Comparison of ENCODE assay signal across 19 mouse cellular contexts in genomic region chr14:79824670-79825446, GRCm38 (mm10). TPM values are rescaled to one million over a fixed set of nuclear protein-coding genes. Genes with fewer than 3 reads are reported as not detected.
DNase-seq lines count a peak whose midpoint lies in the region; ATAC-seq and TF ChIP-seq lines count a peak whose summit lies in the region.
"Had no signal": no experiment of that assay in that cellular context is flagged by ENCODE, and none has a peak within 500 bp of the region (broad histone marks: within the 10 kb centered on the region; RNA-seq: fewer than 3 reads in every experiment).

No protein-coding gene starts in this region.

- H3K4me2 ChIP-seq in forebrain, embryonic 15.5 days (replicated peaks) = no peak overlapping the region
- no peak overlapping the region for H3K4me2 ChIP-seq in forebrain, embryonic 14.5 days (ENCODE audit: low read length)
- H3K4me2 ChIP-seq: embryonic facial prominence, embryonic 13.5 days; hindbrain, embryonic 13.5 days; intestine, embryonic 15.5 days; kidney, embryonic 15.5 days; liver, embryonic 11.5 days; lung, embryonic 15.5 days; midbrain, embryonic 15.5 days; neural tube, embryonic 12.5 days had no signal

- no peak for TF ChIP-seq CTCF in left cerebral cortex, adult 2 months (IDR thresholded peaks at IDR 0.05)
- no peak for TF ChIP-seq CTCF in cerebellum, adult 2 months (IDR thresholded peaks at IDR 0.05; ENCODE audit: borderline replicate concordance, insufficient read depth, low read depth, low read length)

- H3K4me3 ChIP-seq in forebrain, embryonic 15.5 days = no peak overlapping the region
- H3K4me3 ChIP-seq in forebrain, embryonic 14.5 days (ENCODE audit: low read depth, low read length) = no peak overlapping the region
- H3K4me3 ChIP-seq in left cerebral cortex, adult 2 months = no peak overlapping the region
- H3K4me3 ChIP-seq in cerebellum, adult 2 months (replicated peaks; ENCODE audit: insufficient read depth, low read depth, low read length) = no peak overlapping the region
- H3K4me3 ChIP-seq: embryonic facial prominence, embryonic 13.5 days; hindbrain, embryonic 13.5 days; intestine, embryonic 15.5 days; kidney, embryonic 15.5 days; lung, embryonic 15.5 days; midbrain, embryonic 15.5 days; neural tube, embryonic 12.5 days had no signal

- no peak overlapping the region for H3K9ac ChIP-seq in forebrain, embryonic 15.5 days (replicated peaks)
- H3K9ac ChIP-seq in forebrain, embryonic 14.5 days (ENCODE audit: low read length) = no peak overlapping the region
- H3K9ac ChIP-seq: embryonic facial prominence, embryonic 13.5 days; hindbrain, embryonic 13.5 days; intestine, embryonic 15.5 days; kidney, embryonic 15.5 days; lung, embryonic 15.5 days; midbrain, embryonic 15.5 days; neural tube, embryonic 12.5 days had no signal

- WGBS in forebrain, embryonic 15.5 days = 78% methylated on average over 11 of the region's 11 CpGs
- 84% methylated on average over 11 of the region's 11 CpGs for WGBS in forebrain, embryonic 14.5 days
- WGBS in cerebellum, adult 2 months = 79% methylated on average over 11 of the region's 11 CpGs

- H3K9me3 ChIP-seq in forebrain, embryonic 15.5 days = no peaks in the 10 kb centered on the region
- no peaks in the 10 kb centered on the region for H3K9me3 ChIP-seq in forebrain, embryonic 14.5 days (replicated peaks; ENCODE audit: control insufficient read depth, low read length)
- H3K9me3 ChIP-seq: embryonic facial prominence, embryonic 13.5 days; hindbrain, embryonic 13.5 days; intestine, embryonic 15.5 days; kidney, embryonic 15.5 days; lung, embryonic 15.5 days; midbrain, embryonic 15.5 days; neural tube, embryonic 12.5 days had no signal

- intact Hi-C loops in left cerebral cortex, adult 2 months (cut with DNase I) = no loop called here

- H3K27me3 ChIP-seq in forebrain, embryonic 15.5 days = no peaks in the 10 kb centered on the region
- H3K27me3 ChIP-seq in forebrain, embryonic 14.5 days (replicated peaks; ENCODE audit: control insufficient read depth, insufficient read depth, low read length) = no peaks in the 10 kb centered on the region
- no peaks in the 10 kb centered on the region for H3K27me3 ChIP-seq in cerebellum, adult 2 months (ENCODE audit: control insufficient read depth, insufficient read depth, low read length)
- H3K27me3 ChIP-seq: embryonic facial prominence, embryonic 13.5 days; hindbrain, embryonic 13.5 days; intestine, embryonic 15.5 days; kidney, embryonic 15.5 days; lung, embryonic 15.5 days; midbrain, embryonic 15.5 days; neural tube, embryonic 12.5 days had no signal

- peaks cover 28% of the 10 kb centered on the region for H3K4me1 ChIP-seq in forebrain, embryonic 15.5 days
- H3K4me1 ChIP-seq in forebrain, embryonic 14.5 days (ENCODE audit: control insufficient read depth, insufficient read depth, low read length) = peaks cover 22% of the 10 kb centered on the region
- H3K4me1 ChIP-seq in cerebellum, adult 2 months (ENCODE audit: control insufficient read depth, insufficient read depth, low read length) = no peaks in the 10 kb centered on the region
- H3K4me1 ChIP-seq: embryonic facial prominence, embryonic 13.5 days; intestine, embryonic 15.5 days; kidney, embryonic 15.5 days; lung, embryonic 15.5 days had no signal

- no peak for TF ChIP-seq POLR2A in cerebellum, adult 2 months (IDR thresholded peaks at IDR 0.05; ENCODE audit: borderline replicate concordance, insufficient read depth, low read length)

- H3K27ac ChIP-seq in forebrain, embryonic 15.5 days (replicated peaks) = peak overlapping the region; percentile 34
- H3K27ac ChIP-seq in forebrain, embryonic 14.5 days (ENCODE audit: low read depth, low read length) = no peak overlapping the region
- H3K27ac ChIP-seq in left cerebral cortex, adult 2 months = 0 out of 2 replicates have a peak overlapping the region, but pooled peaks have one; percentile 16
- no peak overlapping the region for H3K27ac ChIP-seq in cerebellum, adult 2 months (ENCODE audit: insufficient read depth, low read length)
- H3K27ac ChIP-seq: embryonic facial prominence, embryonic 13.5 days; hindbrain, embryonic 13.5 days; intestine, embryonic 15.5 days; kidney, embryonic 15.5 days; lung, embryonic 15.5 days; midbrain, embryonic 15.5 days; neural tube, embryonic 12.5 days; stomach, postnatal 0 days had no signal

- no peak for ATAC-seq in forebrain, embryonic 15.5 days (replicated peaks)
- no peak for ATAC-seq in forebrain, embryonic 14.5 days
- ATAC-seq: intestine, embryonic 15.5 days; midbrain, embryonic 15.5 days had no signal

- no peaks in the 10 kb centered on the region for H3K36me3 ChIP-seq in forebrain, embryonic 15.5 days
- no peaks in the 10 kb centered on the region for H3K36me3 ChIP-seq in forebrain, embryonic 14.5 days (ENCODE audit: control insufficient read depth, insufficient read depth, low read length)
- H3K36me3 ChIP-seq: embryonic facial prominence, embryonic 13.5 days; hindbrain, embryonic 13.5 days; intestine, embryonic 15.5 days; kidney, embryonic 15.5 days; lung, embryonic 15.5 days; midbrain, embryonic 15.5 days; neural tube, embryonic 12.5 days had no signal

- no peak for DNase-seq in forebrain, embryonic 14.5 days (ENCODE audit: low spot score)
- DNase-seq in left cerebral cortex, adult 2 months (ENCODE audit: extremely low spot score in 1 of 2, low spot score in 2 of 2) = peak; percentile 36 to 41
- no peak for DNase-seq in left cerebral cortex, adult 11 months (ENCODE audit: low spot score)
- DNase-seq in layer of hippocampus, postnatal 25 days (ENCODE audit: extremely low spot score in 1 of 2, low spot score in 1 of 2) = peak; percentile 40 to 46
- peak; percentile 26 to 36 for DNase-seq in right cerebral cortex, postnatal 36 days (ENCODE audit: low spot score in 2 of 2)
- DNase-seq in cerebellum, adult 2 months = no peak
- DNase-seq in cerebellum, adult 9-10 months = no peak

RNA-seq across cellular contexts. Expression of gene Pcdh8, which starts 53.7 kb away (rescaled TPM):
- polyA plus RNA-seq in forebrain, embryonic 15.5 days (2015; fragmentation: Nextera tagmentation; extraction: Ambion mirVana) = 55.7 and 58.0 TPM in 2 replicates
- 22.7 and 35.1 TPM in 2 replicates for polyA plus RNA-seq in forebrain, embryonic 14.5 days (2014; fragmentation: Nextera tagmentation; extraction: Ambion mirVana)
- 10 to 100 TPM; 57.5 to 64.1 TPM for total RNA-seq in left cerebral cortex, adult 2 months (2021)
- 10 to 100 TPM; 70.5 to 83.3 TPM for total RNA-seq in layer of hippocampus, postnatal 25 days (2021)
- 5.2 and 5.6 TPM in 2 replicates for polyA plus RNA-seq in cerebellum, adult 2 months (2012; rRNA removed)
- total RNA-seq: common myeloid progenitor, adult 5-6 weeks; megakaryocyte progenitor cell, adult 5-6 weeks had no signal

Comparison
In these comparisons a context has a peak if more than half of its experiments do, and no peak if none do; other contexts are left out.
1. H3K27ac ChIP-seq: peak in forebrain, embryonic 15.5 days (single experiment) and left cerebral cortex, adult 2 months (single experiment); none in forebrain, embryonic 14.5 days (single experiment) and cerebellum, adult 2 months (single experiment).
2. DNase-seq: peak in left cerebral cortex, adult 2 months (2 of 2), layer of hippocampus, postnatal 25 days (2 of 2) and right cerebral cortex, postnatal 36 days (2 of 2); none in forebrain, embryonic 14.5 days (single experiment), left cerebral cortex, adult 11 months (single experiment), cerebellum, adult 2 months (0 of 2) and cerebellum, adult 9-10 months (single experiment).